Mouse (Mus musculus) spleen, adult 2 months (tissue): ENCODE measurements around the gene Arl4a.

ENCODE experiments used
- CTCF ChIP-seq: fragments of 200-500 bp; IDR thresholded peaks from 2 replicates; pipeline ENCODE4 v1.5.1; 2011; ENCODE audit warnings: mild to moderate bottlenecking, inconsistent platforms; ENCODE audit not compliant: insufficient read depth, insufficient read length, insufficient replicate concordance; ENCODE audit errors: extremely low read depth
- POLR2A ChIP-seq: fragments of 200-500 bp; IDR thresholded peaks from 2 replicates; pipeline ENCODE4 v1.6.1; 2011; ENCODE audit warnings: low read depth, low read length, inconsistent platforms

DNA sequence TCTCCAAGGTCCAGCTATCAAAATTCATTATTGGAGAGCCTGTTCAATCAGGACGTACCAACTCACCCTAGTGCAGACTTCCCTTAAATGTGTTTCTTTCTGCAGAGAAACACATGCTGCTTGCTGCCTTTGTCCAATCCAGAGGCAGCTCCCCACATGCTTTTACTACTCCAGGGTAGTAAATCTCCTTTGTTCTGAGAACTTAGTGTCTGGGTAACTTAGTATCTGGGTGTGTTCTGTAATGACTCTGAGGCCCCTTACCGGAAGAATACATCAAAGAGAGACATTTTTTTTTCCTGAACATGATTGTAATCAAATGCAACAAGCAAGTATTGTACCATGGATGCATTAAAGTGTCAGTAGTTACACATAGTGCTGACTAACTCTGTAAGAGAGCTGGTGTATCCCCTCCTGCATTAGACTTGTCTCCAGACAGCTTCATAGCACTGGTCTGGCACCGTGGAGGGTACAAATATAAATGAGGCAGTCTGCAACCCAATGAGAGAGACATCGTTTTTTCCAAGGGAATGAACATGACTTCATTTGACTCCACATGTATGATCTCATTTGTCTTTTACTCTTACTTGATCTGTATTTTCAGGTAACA is 62.7 kb downstream of the Arl4a start:
- TF ChIP-seq CTCF (no peak), POLR2A (no peak)
